Mouse (Mus musculus): Measurements from ENCODE around the gene Oprl1.

The Oprl1 gene

DNA sequence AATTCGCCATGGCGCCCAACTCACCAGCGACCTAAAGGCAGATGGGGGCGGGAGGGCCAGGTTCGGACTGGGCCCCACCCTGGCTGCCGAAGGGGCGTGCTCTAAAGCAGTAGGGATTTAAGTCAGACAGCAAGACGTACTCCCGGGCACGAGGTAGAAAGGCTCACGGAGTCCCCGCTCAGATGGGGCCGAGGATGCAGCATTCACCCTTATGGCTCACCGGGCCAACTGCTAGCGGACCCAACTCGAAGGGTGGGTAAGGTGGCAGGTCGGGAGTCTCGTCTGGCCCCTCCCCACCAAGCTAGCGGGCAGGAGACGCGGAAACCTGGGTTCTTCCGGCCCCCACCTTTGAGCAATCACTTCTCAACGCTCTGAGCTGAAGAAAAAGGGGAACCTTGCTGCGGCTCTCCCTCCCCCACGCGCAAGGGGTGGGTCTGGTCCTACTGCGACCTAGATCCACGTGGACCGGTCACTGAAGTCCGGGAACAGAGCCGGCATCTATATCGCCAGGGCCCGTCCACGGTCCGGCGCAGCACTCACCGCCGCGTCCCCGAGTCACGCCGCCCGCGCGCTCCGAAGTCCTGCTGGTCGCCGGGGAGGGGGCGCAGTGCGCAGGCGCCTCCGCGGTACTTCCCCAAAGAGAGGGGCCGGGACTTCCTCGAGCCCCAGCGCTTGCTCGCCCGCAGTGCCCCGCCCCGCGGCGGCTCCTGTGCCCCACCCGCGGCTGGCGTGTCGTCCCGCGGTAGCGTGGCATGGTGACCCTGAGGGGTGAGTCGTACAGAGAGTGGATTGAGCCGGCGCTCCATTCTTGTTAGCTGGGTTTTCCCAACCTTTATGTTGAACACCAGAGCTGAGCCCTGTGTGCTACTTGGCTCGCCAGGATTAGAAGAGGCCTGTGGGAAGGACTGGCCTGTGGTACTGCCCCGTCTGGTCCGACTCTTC, 21.2 kb upstream of the Oprl1 start, which contains the start of gene Rgs19:
Gene Rgs19 (minus strand): TSS at position 639 of the 942 bp plus-strand sequence.
- DNase-seq (ENCODE audit: low spot score), result peak; percentile 78

DNA sequence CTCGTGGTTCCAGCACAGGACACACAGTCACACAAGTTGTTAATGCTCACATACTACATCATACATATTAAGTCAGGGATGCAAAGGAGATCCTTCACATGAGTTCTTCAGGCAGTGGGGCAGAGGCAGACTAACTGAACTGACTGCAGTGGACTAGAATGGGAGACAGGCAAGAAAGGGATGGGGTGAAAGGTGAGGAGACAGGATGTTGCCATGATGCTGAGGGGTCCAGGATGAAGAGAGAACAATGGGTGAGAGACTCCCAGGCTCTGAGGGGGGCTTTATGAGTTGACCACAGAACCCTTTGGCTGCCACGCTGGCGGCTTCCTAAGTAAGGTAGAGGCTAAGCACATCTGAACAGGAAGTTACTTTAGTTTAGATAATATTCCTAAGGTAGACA, 20.2 kb upstream of the Oprl1 start:
- no peak for DNase-seq (ENCODE audit: low spot score)

DNA sequence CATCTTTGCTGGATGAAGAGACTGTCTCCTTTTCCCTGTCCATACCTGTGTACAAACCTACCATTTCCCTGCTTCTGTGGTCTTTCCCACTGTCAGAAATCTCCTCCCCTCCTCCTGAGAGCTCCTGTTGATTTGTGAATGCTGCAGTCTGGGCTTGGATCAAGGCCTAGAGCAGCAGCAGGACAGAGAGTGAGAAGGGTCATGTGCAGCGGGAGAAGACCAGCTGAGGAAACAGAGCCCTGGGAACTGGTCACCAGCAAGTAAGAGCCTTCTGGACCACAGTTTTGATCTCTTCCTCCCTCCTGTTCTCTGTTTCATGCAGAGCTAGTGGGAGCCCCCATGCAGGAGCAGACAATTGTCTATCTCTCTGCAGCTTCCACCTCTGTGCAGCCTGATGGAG, 19.0 kb upstream of the Oprl1 start:
- DNase-seq (ENCODE audit: low spot score), result no peak

DNA sequence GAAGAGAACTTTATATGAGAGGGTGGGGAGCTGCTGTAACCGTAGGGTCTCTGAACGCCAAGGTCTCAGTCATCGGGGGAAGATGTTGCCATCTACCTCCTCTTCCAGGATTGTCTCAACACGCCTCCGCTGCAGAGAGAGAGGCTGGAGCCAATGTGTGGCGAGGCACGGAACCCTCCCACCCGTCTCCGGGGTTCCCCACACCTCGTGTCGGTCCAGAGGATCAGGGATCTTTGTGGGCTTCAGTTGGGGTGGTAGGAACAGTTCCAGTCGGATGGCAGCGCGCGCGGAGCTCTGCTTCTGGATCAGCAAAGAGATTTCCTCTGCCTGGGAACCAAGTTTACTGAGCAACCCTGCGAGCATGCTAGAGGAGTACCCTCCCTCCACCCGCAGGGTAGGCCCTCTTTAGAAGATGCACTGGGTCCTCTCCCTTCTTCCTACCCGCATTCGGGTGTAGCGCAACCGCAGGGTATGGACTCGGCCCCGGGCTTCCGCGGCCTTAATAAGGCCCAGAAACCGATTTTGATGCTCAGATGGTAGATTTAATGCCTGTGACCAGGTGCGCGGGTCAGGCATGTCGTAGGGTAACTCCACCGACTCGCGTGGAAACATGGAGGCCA, 17.9 kb upstream of the Oprl1 start:
- DNase-seq (ENCODE audit: low spot score), result no peak

GRCm38 (mm10) chr2:181698241-181698640, 16.6 kb upstream of the Oprl1 start, which contains the start of gene Lkaaear1:
Gene Lkaaear1, minus strand, starts transcription at chr2:181698442.
- DNase-seq (ENCODE audit: low spot score), result no peak

- no peak for DNase-seq (ENCODE audit: low spot score)
Observed at GRCm38 (mm10) chr2:181706668-181707067, 8.1 kb upstream of the Oprl1 start.

DNA sequence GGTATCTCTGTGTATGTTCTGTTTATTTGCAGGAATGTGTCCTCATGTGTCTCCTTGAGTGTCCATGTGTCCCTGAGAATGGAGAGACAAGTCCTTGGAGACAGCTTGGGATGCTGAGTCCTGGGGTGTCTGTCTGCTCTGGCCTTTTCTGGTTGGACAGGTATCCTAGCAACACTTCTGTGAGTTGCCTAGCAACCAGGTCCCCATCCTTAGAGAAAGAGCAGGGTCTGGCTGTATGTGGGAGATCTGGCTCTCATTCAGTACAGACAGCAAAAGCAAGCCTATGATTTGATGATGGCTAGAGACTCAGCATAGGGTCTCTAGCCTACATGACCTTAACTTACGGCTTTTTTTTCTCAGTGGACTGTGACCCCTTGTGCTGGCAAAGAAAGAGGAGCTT, 1.1 kb upstream of the Oprl1 start:
- no peak for DNase-seq (ENCODE audit: low spot score)

DNA sequence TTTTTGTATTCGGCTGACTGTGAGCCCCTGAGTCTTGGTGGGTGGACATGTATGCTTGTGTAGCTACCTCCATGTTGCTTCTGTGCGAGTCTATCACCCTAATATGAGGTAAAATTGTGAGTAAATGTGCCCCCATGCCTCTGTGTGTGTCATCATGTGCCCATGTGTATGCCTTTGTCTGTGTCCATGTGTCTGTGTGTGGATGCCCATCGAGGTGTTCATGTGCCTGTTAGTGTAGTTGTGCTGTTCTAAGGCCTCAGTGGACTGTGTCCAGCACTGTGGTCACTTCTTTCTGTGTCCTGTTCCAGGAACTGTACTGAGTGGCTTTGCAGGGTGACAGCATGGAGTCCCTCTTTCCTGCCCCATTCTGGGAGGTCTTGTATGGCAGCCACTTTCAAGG, 566 bp downstream of the Oprl1 start:
- no peak for DNase-seq (ENCODE audit: low spot score)

DNA sequence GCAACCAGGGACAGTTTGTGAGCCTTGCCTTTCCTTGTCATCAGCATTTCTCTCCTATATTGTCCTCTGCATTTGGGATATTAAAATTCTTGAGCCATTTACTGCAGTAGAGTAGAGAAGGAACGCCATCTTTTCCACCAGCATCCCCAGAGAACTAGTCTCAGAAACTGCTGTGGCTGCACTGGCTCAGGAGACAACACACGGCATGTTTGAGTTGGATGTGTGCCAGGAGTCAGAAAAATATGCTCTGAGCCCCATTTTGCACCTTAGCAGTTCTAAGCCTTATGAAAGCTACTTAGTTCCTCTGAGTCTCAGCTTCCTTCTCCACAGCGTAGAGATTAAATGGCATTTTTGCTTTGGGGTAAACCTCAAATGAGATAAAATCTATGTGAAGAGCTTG, 2.2 kb downstream of the Oprl1 start:
- no peak for DNase-seq (ENCODE audit: low spot score)

- DNase-seq (ENCODE audit: low spot score), result no peak
Observed at GRCm38 (mm10) chr2:181720061-181720460, 5.2 kb downstream of the Oprl1 start.

- DNase-seq (ENCODE audit: low spot score), result no peak
Observed at GRCm38 (mm10) chr2:181721200-181721599, 6.4 kb downstream of the Oprl1 start.

DNA sequence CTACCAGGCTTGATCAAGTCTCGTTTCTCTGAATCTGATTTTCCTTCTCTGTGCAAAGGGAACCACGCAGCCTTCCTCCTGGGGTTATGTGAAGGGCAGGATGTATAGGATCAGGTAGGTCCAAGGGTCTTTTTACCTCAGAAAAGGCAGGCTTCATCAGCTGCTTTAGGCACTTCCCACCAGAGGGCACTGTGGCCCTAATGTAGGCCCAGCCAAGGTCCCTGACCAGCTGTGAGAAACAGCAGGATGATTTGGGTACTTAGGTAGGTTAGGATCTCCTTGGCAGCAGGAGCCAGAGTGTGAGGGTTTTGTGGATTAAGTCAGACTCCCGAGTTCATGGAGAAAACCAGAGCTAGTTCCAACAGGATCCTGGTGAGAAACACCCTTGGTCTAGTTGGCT, 7.4 kb downstream of the Oprl1 start:
- peak; percentile 11 for DNase-seq (ENCODE audit: low spot score)

- DNase-seq (ENCODE audit: low spot score), result no peak
Observed at GRCm38 (mm10) chr2:181727659-181728262, 12.9 kb downstream of the Oprl1 start.

DNA sequence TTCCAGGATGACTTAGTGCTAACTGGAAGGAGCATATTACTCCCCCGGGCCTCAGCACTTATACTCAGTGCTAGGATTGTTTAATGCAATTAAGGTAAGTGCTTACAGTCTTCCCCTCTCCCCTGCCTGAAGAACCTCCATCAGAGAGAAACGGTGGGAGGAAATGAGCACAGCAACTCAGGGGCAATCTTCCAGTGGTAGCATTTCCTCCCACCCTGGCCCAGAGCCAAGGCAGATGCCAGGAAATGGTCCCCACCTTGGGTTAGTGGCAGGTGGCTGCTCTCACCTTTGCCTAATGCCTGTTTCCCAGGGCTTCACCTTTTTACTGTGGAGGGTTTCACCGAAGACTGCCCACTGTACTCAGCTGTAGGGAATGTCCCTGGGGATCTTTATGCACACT, 15.2 kb downstream of the Oprl1 start:
- no peak for DNase-seq (ENCODE audit: low spot score)

- DNase-seq (ENCODE audit: low spot score), result no peak
Observed at GRCm38 (mm10) chr2:181752626-181753025, 37.8 kb downstream of the Oprl1 start.

GRCm38 (mm10) chr2:181758147-181758725, 43.4 kb downstream of the Oprl1 start:
- DNase-seq (ENCODE audit: low spot score), result no peak

DNA sequence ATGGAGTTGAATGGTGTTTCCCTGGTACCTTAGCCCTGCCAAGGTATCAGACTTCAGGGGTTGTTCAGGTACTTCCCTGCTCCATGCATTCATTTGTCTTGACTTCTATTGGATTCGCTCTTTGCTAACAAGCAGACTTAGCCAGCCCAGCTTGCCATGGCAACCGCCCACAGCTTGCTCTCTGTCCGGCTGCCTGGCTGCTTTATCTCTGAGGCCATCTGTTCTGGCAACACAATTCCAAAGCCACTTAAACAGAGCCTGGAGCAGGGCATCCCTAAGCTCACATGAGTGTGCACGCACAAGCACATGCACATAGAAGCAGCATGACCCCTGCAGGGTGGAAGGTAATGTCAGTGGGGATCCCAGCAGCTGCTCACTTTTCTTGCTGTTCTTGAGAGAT, 44.2 kb downstream of the Oprl1 start:
- DNase-seq (ENCODE audit: low spot score), result no peak

GRCm38 (mm10) chr2:181763006-181763830, 48.4 kb downstream of the Oprl1 start, which contains the start of gene Myt1:
Gene Myt1, plus strand, starts transcription at chr2:181763332.
- no peak for DNase-seq (ENCODE audit: low spot score)

GRCm38 (mm10) chr2:181763886-181764527, 49.2 kb downstream of the Oprl1 start:
- DNase-seq (ENCODE audit: low spot score), result no peak

- DNase-seq (ENCODE audit: low spot score), result peak; percentile 5
Observed at GRCm38 (mm10) chr2:181764600-181764999, 49.8 kb downstream of the Oprl1 start.

DNA sequence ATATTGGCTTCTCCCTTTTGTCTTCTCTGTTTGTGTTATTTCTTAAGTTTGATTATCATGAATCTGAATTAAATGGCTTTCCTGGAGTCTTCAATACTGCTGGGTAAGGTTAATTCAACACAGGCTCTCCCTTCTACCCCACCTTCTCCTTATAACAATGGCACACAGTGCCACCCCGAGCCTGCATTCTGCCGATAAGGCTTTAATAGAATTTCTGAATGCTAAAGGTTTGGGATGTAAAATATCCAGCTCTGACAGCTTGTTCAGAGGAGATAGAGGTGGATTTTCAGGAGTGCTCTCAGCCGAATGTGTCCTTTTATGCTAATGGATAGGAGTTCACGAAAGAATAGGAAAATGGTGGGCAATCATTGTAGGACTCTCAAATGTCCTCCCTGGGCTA, 50.4 kb downstream of the Oprl1 start:
- DNase-seq (ENCODE audit: low spot score), result no peak

Data from urinary bladder, postnatal 25 days (tissue).